Comparison of ENCODE assay signal across 14 mouse cellular contexts in the genomic region with DNA sequence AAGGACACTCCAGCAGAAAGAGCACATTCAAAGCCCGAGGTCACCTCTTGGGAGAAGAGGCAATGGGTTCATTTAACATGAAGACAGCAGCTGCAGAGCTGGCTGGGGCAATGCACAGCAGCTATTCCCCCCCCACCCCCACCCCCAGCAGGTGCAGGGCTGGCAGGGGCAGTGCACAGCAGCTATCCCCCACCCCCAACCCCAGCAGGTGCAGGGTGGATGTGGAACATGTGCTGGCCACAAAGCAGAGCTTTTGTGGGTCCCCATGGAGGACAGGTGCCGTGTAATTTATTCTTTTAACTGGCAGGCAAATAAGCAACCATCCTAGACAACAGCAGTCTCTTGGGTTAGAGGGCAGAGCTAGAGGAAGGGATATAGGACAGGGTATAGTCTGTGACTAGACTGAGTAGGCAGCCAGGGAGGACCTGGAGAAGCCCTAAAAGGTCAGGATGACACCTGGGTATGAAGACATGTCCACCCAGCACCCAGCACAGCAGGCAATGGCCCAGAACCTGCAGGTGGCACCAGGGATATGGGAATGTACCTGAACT. TPM values are rescaled to one million over a fixed set of nuclear protein-coding genes. Genes with fewer than 3 reads are reported as not detected.
DNase-seq lines count a peak whose midpoint lies in the region; ATAC-seq lines count a peak whose summit lies in the region.
"Had no signal": no experiment of that assay in that cellular context is flagged by ENCODE, and none has a peak within 500 bp of the region (broad histone marks: within the 10 kb centered on the region; RNA-seq: fewer than 3 reads in every experiment).

No protein-coding gene starts in this region.

- H3K36me3 ChIP-seq in forebrain, embryonic 15.5 days: peaks cover 38% of the 10 kb centered on the region; the same call in 1 of the 2 replicates
- peaks cover 55% of the 10 kb centered on the region for H3K36me3 ChIP-seq in midbrain, embryonic 14.5 days (ENCODE audit: control insufficient read depth, insufficient read depth, low read length)

- H3K27me3 ChIP-seq in forebrain, embryonic 15.5 days: no peaks in the 10 kb centered on the region
- no peaks in the 10 kb centered on the region for H3K27me3 ChIP-seq in midbrain, embryonic 14.5 days (ENCODE audit: control insufficient read depth, insufficient read depth, low read length)
- H3K27me3 ChIP-seq: kidney, embryonic 15.5 days; megakaryocyte, embryonic 14.5 days had no signal

- H3K9ac ChIP-seq in forebrain, embryonic 15.5 days (replicated peaks): no peak overlapping the region
- no peak overlapping the region for H3K9ac ChIP-seq in midbrain, embryonic 14.5 days (replicated peaks; ENCODE audit: low read length)
- H3K9ac ChIP-seq: kidney, embryonic 15.5 days had no signal

- H3K4me1 ChIP-seq in forebrain, embryonic 15.5 days: peaks cover 4% of the 10 kb centered on the region
- no peaks in the 10 kb centered on the region for H3K4me1 ChIP-seq in midbrain, embryonic 14.5 days (ENCODE audit: control insufficient read depth, insufficient read depth, low read length)
- H3K4me1 ChIP-seq: kidney, embryonic 15.5 days had no signal

- WGBS in forebrain, embryonic 15.5 days: 55% methylated on average over 2 of the region's 2 CpGs
- 25% methylated on average over 2 of the region's 2 CpGs for WGBS in midbrain, embryonic 14.5 days

- H3K9me3 ChIP-seq in forebrain, embryonic 15.5 days: no peaks in the 10 kb centered on the region
- H3K9me3 ChIP-seq in midbrain, embryonic 14.5 days (ENCODE audit: control insufficient read depth, low read length): no peaks in the 10 kb centered on the region
- H3K9me3 ChIP-seq: kidney, embryonic 15.5 days; megakaryocyte, embryonic 14.5 days had no signal

- no peak overlapping the region for H3K27ac ChIP-seq in forebrain, embryonic 15.5 days (replicated peaks)
- H3K27ac ChIP-seq in midbrain, embryonic 14.5 days (replicated peaks; ENCODE audit: low read depth, low read length): 0 out of 2 replicates have a peak overlapping the region, but pooled peaks have one; percentile 13
- H3K27ac ChIP-seq: kidney, embryonic 15.5 days had no signal

- peak; percentile 66 for DNase-seq in left cerebral cortex, postnatal 4 days
- DNase-seq in left cerebral cortex, postnatal 36 days (ENCODE audit: low spot score in 2 of 2): no peak
- DNase-seq in midbrain, embryonic 14.5 days: peak; percentile 45
- peak; percentile 90 for DNase-seq in thymus, postnatal 14 days
- DNase-seq in heart, postnatal 4 days: no peak
- DNase-seq in spleen, adult 18-20 months: no peak
- no peak for DNase-seq in right cerebral cortex, adult 2 months (ENCODE audit: low spot score in 2 of 2)
- DNase-seq: cerebellum, postnatal 36 days; heart, adult 11 months; lung, adult 2 months had no signal

- H3K4me2 ChIP-seq in forebrain, embryonic 15.5 days (replicated peaks): no peak overlapping the region
- H3K4me2 ChIP-seq in midbrain, embryonic 14.5 days (ENCODE audit: low read length): no peak overlapping the region
- H3K4me2 ChIP-seq: kidney, embryonic 15.5 days had no signal

- H3K4me3 ChIP-seq in forebrain, embryonic 15.5 days: no peak overlapping the region
- no peak overlapping the region for H3K4me3 ChIP-seq in midbrain, embryonic 14.5 days (replicated peaks; ENCODE audit: low read depth, low read length)
- H3K4me3 ChIP-seq: kidney, embryonic 15.5 days had no signal

- intact Hi-C loops in left cerebral cortex, postnatal 4 days (cut with DNase I): no loop called here
- intact Hi-C loops in left cerebral cortex, postnatal 36 days (cut with DNase I): no loop called here

- peak; percentile 53; the same call in 1 of the 2 replicates for ATAC-seq in forebrain, embryonic 15.5 days (replicated peaks)
- no peak; the same call in 1 of the 2 replicates for ATAC-seq in midbrain, embryonic 14.5 days (ENCODE audit: low FRiP score, low TSS enrichment)
- ATAC-seq: CD4-positive, CD25-positive, alpha-beta regulatory T cell, adult 4 months had no signal

RNA-seq across cellular contexts. Expression of a gene that starts 11.6 kb away (rescaled TPM):
- 100 to 1,000 TPM; 494 to 504 TPM for total RNA-seq in left cerebral cortex, postnatal 4 days (2021)
- 100 to 1,000 TPM; 181 to 221 TPM for total RNA-seq in left cerebral cortex, postnatal 36 days (2021)
- 590 and 608 TPM in 2 replicates for polyA plus RNA-seq in forebrain, embryonic 15.5 days (2015; fragmentation: Nextera tagmentation; extraction: Ambion mirVana)
- 525 and 630 TPM in 2 replicates for polyA plus RNA-seq in midbrain, embryonic 14.5 days (2014; fragmentation: Nextera tagmentation; extraction: Ambion mirVana)
- total RNA-seq in heart, postnatal 4 days (2021): 10 to 100 TPM; 61.1 to 65.1 TPM

RNA-seq across cellular contexts. Expression of a gene that starts 12.1 kb away (rescaled TPM):
- total RNA-seq in left cerebral cortex, postnatal 4 days (2021): 10 to 100 TPM; 12.5 to 14.3 TPM
- total RNA-seq in left cerebral cortex, postnatal 36 days (2021): 1 to 10 TPM; 3.8 to 4.2 TPM
- 70.0 and 75.2 TPM in 2 replicates for polyA plus RNA-seq in forebrain, embryonic 15.5 days (2015; fragmentation: Nextera tagmentation; extraction: Ambion mirVana)
- 22.2 and 39.0 TPM in 2 replicates for polyA plus RNA-seq in midbrain, embryonic 14.5 days (2014; fragmentation: Nextera tagmentation; extraction: Ambion mirVana)
- 100 to 1,000 TPM in 1 of 2 experiments, 10 to 100 TPM in 1; 86.1 to 103 TPM for total RNA-seq in heart, postnatal 4 days (2021)

RNA-seq across cellular contexts. Expression of a gene that starts 15.6 kb away (rescaled TPM):
- 10 to 100 TPM; 37.2 to 41.2 TPM for total RNA-seq in left cerebral cortex, postnatal 4 days (2021)
- 10 to 100 TPM; 38.7 to 49.6 TPM for total RNA-seq in left cerebral cortex, postnatal 36 days (2021)
- 61.5 and 64.1 TPM in 2 replicates for polyA plus RNA-seq in forebrain, embryonic 15.5 days (2015; fragmentation: Nextera tagmentation; extraction: Ambion mirVana)
- polyA plus RNA-seq in midbrain, embryonic 14.5 days (2014; fragmentation: Nextera tagmentation; extraction: Ambion mirVana): 50.0 and 77.0 TPM in 2 replicates
- 10 to 100 TPM; 29.7 to 30.8 TPM for total RNA-seq in heart, postnatal 4 days (2021)

RNA-seq across cellular contexts. Expression of a gene that starts 44.7 kb away (rescaled TPM):
- total RNA-seq in left cerebral cortex, postnatal 4 days (2021): 10 to 100 TPM; 23.2 to 25.3 TPM
- 10 to 100 TPM; 43.4 to 45.9 TPM for total RNA-seq in left cerebral cortex, postnatal 36 days (2021)
- polyA plus RNA-seq in forebrain, embryonic 15.5 days (2015; fragmentation: Nextera tagmentation; extraction: Ambion mirVana): 37.6 and 40.0 TPM in 2 replicates
- polyA plus RNA-seq in midbrain, embryonic 14.5 days (2014; fragmentation: Nextera tagmentation; extraction: Ambion mirVana): 30.1 and 41.7 TPM in 2 replicates
- 10 to 100 TPM; 14.8 to 19.6 TPM for total RNA-seq in heart, postnatal 4 days (2021)

Comparison
In these comparisons a context has a peak if more than half of its experiments do, and no peak if none do; other contexts are left out.
1. DNase-seq: peak in left cerebral cortex, postnatal 4 days (single experiment), midbrain, embryonic 14.5 days (single experiment) and thymus, postnatal 14 days (single experiment); none in left cerebral cortex, postnatal 36 days (0 of 2), heart, postnatal 4 days (single experiment), spleen, adult 18-20 months (0 of 2) and right cerebral cortex, adult 2 months (0 of 2).
2. RNA of a gene that starts 12.1 kb away (total RNA-seq): 86.1 to 103 TPM in heart, postnatal 4 days; 12.5 to 14.3 TPM in left cerebral cortex, postnatal 4 days and 3.8 to 4.2 TPM in left cerebral cortex, postnatal 36 days; every median in the first group is over 4 times any median in the second.